Mouse (Mus musculus) urinary bladder, adult 2 months (tissue): ENCODE results near the gene Tob1. TPM values are rescaled to one million over a fixed set of nuclear protein-coding genes. Genes with fewer than 3 reads are reported as not detected.

Experiments
- polyA plus RNA-seq: library from polyadenylated mRNA; depleted of rRNA; stranded (reverse); fragments of >200 nt; gene quantifications from 2 replicates; pipeline ENCODE4 v1.2.3, GENCODE M21; 2012; rRNA removed

Tob1 gene
- polyA plus RNA-seq, 1 experiment: 36.9 TPM

Other genes with a start within 250 kb of the Tob1 start
- 49.4 and 49.9 TPM in 2 replicates for gene Gm20390, start 243.2 kb upstream of the Tob1 start, polyA plus RNA-seq
- gene Nme1, start 242.9 kb upstream of the Tob1 start, polyA plus RNA-seq: 44.7 and 65.0 TPM in 2 replicates
- 42.1 and 42.9 TPM in 2 replicates for gene Spag9, start 215.4 kb upstream of the Tob1 start, polyA plus RNA-seq
- gene Wfikkn2, start 34.6 kb downstream of the Tob1 start, polyA plus RNA-seq: 3.6 and 4.7 TPM in 2 replicates
- not detected in 2 replicates for gene Gm21885, start 70.4 kb downstream of the Tob1 start, polyA plus RNA-seq
- gene Luc7l3, start 110.5 kb downstream of the Tob1 start, polyA plus RNA-seq: 84.6 and 102 TPM in 2 replicates
- gene Ankrd40, start 116.5 kb downstream of the Tob1 start, polyA plus RNA-seq: 65.6 and 75.4 TPM in 2 replicates
- gene Abcc3, start 181.5 kb downstream of the Tob1 start, polyA plus RNA-seq: 84.7 and 95.3 TPM in 2 replicates